Comparison of ENCODE assay signal across 12 mouse cellular contexts in genomic region chr1:126801706-126802105, GRCm38 (mm10). TPM values are rescaled to one million over a fixed set of nuclear protein-coding genes. Genes with fewer than 3 reads are reported as not detected.
A peak's percentile ranks its signal among the peaks of the same experiment; 100 is the strongest.
DNase-seq lines count a peak whose midpoint lies in the region; ATAC-seq and TF ChIP-seq lines count a peak whose summit lies in the region.
"Had no signal": no experiment of that assay in that cellular context is flagged by ENCODE, and none has a peak within 500 bp of the region (broad histone marks: within the 10 kb centered on the region; RNA-seq: fewer than 3 reads in every experiment).

No protein-coding gene starts in this region.

- peaks cover 3% of the 10 kb centered on the region; the same call in 1 of the 2 replicates for H3K4me1 ChIP-seq in hindbrain, embryonic 14.5 days (replicated peaks; ENCODE audit: control insufficient read depth, insufficient read depth, low read length)
- H3K4me1 ChIP-seq in hindbrain, embryonic 10.5 days (replicated peaks) = peaks cover 6% of the 10 kb centered on the region
- peaks cover 12% of the 10 kb centered on the region for H3K4me1 ChIP-seq in neural tube, embryonic 13.5 days (replicated peaks)
- peaks cover 33% of the 10 kb centered on the region for H3K4me1 ChIP-seq in heart, embryonic 15.5 days (replicated peaks)
- H3K4me1 ChIP-seq in stomach, postnatal 0 days (replicated peaks; ENCODE audit: control insufficient read depth, insufficient read depth) = no peaks in the 10 kb centered on the region

- TF ChIP-seq CTCF in stomach, postnatal 0 days (IDR thresholded peaks at IDR 0.05; ENCODE audit: low read depth) = no peak

- no peaks in the 10 kb centered on the region for H3K27me3 ChIP-seq in hindbrain, embryonic 14.5 days (ENCODE audit: control insufficient read depth, insufficient read depth, low read length)
- H3K27me3 ChIP-seq in hindbrain, embryonic 10.5 days (ENCODE audit: insufficient read depth, poor library complexity, severe bottlenecking) = no peaks in the 10 kb centered on the region
- no peaks in the 10 kb centered on the region for H3K27me3 ChIP-seq in neural tube, embryonic 13.5 days
- H3K27me3 ChIP-seq in heart, embryonic 15.5 days = no peaks in the 10 kb centered on the region
- H3K27me3 ChIP-seq in stomach, postnatal 0 days (ENCODE audit: control insufficient read depth, insufficient read depth, low read length) = no peaks in the 10 kb centered on the region

- H3K9me3 ChIP-seq in hindbrain, embryonic 14.5 days (ENCODE audit: control insufficient read depth, low read length) = no peaks in the 10 kb centered on the region
- H3K9me3 ChIP-seq in hindbrain, embryonic 10.5 days = no peaks in the 10 kb centered on the region
- no peaks in the 10 kb centered on the region for H3K9me3 ChIP-seq in neural tube, embryonic 13.5 days
- H3K9me3 ChIP-seq in heart, embryonic 15.5 days (replicated peaks) = no peaks in the 10 kb centered on the region
- H3K9me3 ChIP-seq in stomach, postnatal 0 days (ENCODE audit: control insufficient read depth, low read length) = no peaks in the 10 kb centered on the region

- H3K9ac ChIP-seq in hindbrain, embryonic 14.5 days = no peak overlapping the region
- no peak overlapping the region for H3K9ac ChIP-seq in neural tube, embryonic 13.5 days
- no peak overlapping the region for H3K9ac ChIP-seq in heart, embryonic 15.5 days
- H3K9ac ChIP-seq in stomach, postnatal 0 days (ENCODE audit: low read length) = no peak overlapping the region

- 59% methylated on average over 8 of the region's 8 CpGs for WGBS in hindbrain, embryonic 14.5 days
- WGBS in hindbrain, embryonic 10.5 days = 86% methylated on average over 8 of the region's 8 CpGs
- WGBS in neural tube, embryonic 13.5 days = 55% methylated on average over 8 of the region's 8 CpGs
- 18% methylated on average over 8 of the region's 8 CpGs for WGBS in heart, embryonic 15.5 days
- WGBS in stomach, postnatal 0 days = 33% methylated on average over 8 of the region's 8 CpGs

- 0 out of 2 replicates have a peak overlapping the region, but pooled peaks have one; percentile 16 for H3K27ac ChIP-seq in hindbrain, embryonic 14.5 days
- H3K27ac ChIP-seq in hindbrain, embryonic 10.5 days = no peak overlapping the region; the same call in 1 of the 2 replicates
- H3K27ac ChIP-seq in neural tube, embryonic 13.5 days (replicated peaks) = peak overlapping the region; percentile 9; the same call in 1 of the 2 replicates
- peak overlapping the region; percentile 91 for H3K27ac ChIP-seq in heart, embryonic 15.5 days
- no peak overlapping the region for H3K27ac ChIP-seq in stomach, postnatal 0 days (replicated peaks)

- H3K36me3 ChIP-seq in hindbrain, embryonic 14.5 days (replicated peaks; ENCODE audit: control insufficient read depth, insufficient read depth) = no peaks in the 10 kb centered on the region
- no peaks in the 10 kb centered on the region for H3K36me3 ChIP-seq in hindbrain, embryonic 10.5 days
- H3K36me3 ChIP-seq in neural tube, embryonic 13.5 days = no peaks in the 10 kb centered on the region
- no peaks in the 10 kb centered on the region for H3K36me3 ChIP-seq in heart, embryonic 15.5 days
- H3K36me3 ChIP-seq in stomach, postnatal 0 days (ENCODE audit: control insufficient read depth, insufficient read depth, low read length) = no peaks in the 10 kb centered on the region

- TF ChIP-seq EP300 in stomach, postnatal 0 days (optimal IDR thresholded peaks at IDR 0.05) = no peak

- no peak for ATAC-seq in hindbrain, embryonic 14.5 days (ENCODE audit: low FRiP score)
- no peak for ATAC-seq in neural tube, embryonic 13.5 days (ENCODE audit: low read depth)
- peak; percentile 83 for ATAC-seq in heart, embryonic 15.5 days (replicated peaks; ENCODE audit: insufficient number of reproducible peaks, insufficient read depth, low FRiP score, low read depth)
- ATAC-seq in stomach, postnatal 0 days (ENCODE audit: low FRiP score, low TSS enrichment) = peak; percentile 57; the same call in 1 of the 2 replicates
- ATAC-seq: CD4-positive, CD25-positive, alpha-beta regulatory T cell, adult 4 months had no signal

- H3K4me3 ChIP-seq in hindbrain, embryonic 14.5 days (replicated peaks; ENCODE audit: low read length) = no peak overlapping the region
- no peak overlapping the region for H3K4me3 ChIP-seq in hindbrain, embryonic 10.5 days
- H3K4me3 ChIP-seq in neural tube, embryonic 13.5 days = no peak overlapping the region
- H3K4me3 ChIP-seq in heart, embryonic 15.5 days = no peak overlapping the region
- H3K4me3 ChIP-seq in stomach, postnatal 0 days (ENCODE audit: low read depth, low read length) = no peak overlapping the region

- no peak for DNase-seq in hindbrain, embryonic 14.5 days (ENCODE audit: low spot score)
- no peak for DNase-seq in hindbrain, embryonic 10.5 days (ENCODE audit: low spot score)
- no peak for DNase-seq in neural tube, embryonic 10.5 days (ENCODE audit: extremely low spot score, low spot score)
- no peak for DNase-seq in stomach, postnatal 0 days (ENCODE audit: low spot score)
- no peak for DNase-seq in layer of hippocampus, adult 8-10 months (ENCODE audit: low spot score in 2 of 2)
- DNase-seq in B cell, adult 2 months = no peak
- DNase-seq: cerebellum, postnatal 36 days; kidney, postnatal 36 days had no signal

- no peak overlapping the region for H3K4me2 ChIP-seq in hindbrain, embryonic 14.5 days (replicated peaks)
- no peak overlapping the region for H3K4me2 ChIP-seq in neural tube, embryonic 13.5 days
- 0 out of 2 replicates have a peak overlapping the region, but pooled peaks have one; percentile 5 for H3K4me2 ChIP-seq in heart, embryonic 15.5 days
- H3K4me2 ChIP-seq in stomach, postnatal 0 days (replicated peaks; ENCODE audit: low read depth) = no peak overlapping the region

RNA-seq across cellular contexts. Expression of gene Nckap5, which starts 28.9 kb away (rescaled TPM):
- polyA plus RNA-seq in hindbrain, embryonic 14.5 days (2014; fragmentation: Nextera tagmentation; extraction: Ambion mirVana) = 12.5 and 14.1 TPM in 2 replicates
- polyA plus RNA-seq in hindbrain, embryonic 10.5 days (2016; fragmentation: Nextera tagmentation; extraction: Ambion mirVana) = 20.8 and 28.9 TPM in 2 replicates
- polyA plus RNA-seq in neural tube, embryonic 13.5 days (2015; fragmentation: Nextera tagmentation; extraction: Ambion mirVana) = 18.3 and 18.6 TPM in 2 replicates
- polyA plus RNA-seq in heart, embryonic 15.5 days (2015; fragmentation: Nextera tagmentation; extraction: Ambion mirVana) = 7.5 and 8.8 TPM in 2 replicates
- polyA plus RNA-seq in stomach, postnatal 0 days (2015; fragmentation: Nextera tagmentation; extraction: Ambion mirVana) = 1.9 and 2.7 TPM in 2 replicates
- total RNA-seq in layer of hippocampus, adult 8-10 months (2022) = 10 to 100 TPM in 3 of 4 experiments, 1 to 10 TPM in 1; 8.9 to 14.5 (median 11.7) TPM
- total RNA-seq: granulocyte monocyte progenitor cell, adult 5-6 weeks had no signal

Comparison
In these comparisons a context has a peak if more than half of its experiments do, and no peak if none do; other contexts are left out.
1. H3K27ac ChIP-seq: peak in hindbrain, embryonic 14.5 days (single experiment), neural tube, embryonic 13.5 days (single experiment) and heart, embryonic 15.5 days (single experiment); none in hindbrain, embryonic 10.5 days (single experiment) and stomach, postnatal 0 days (single experiment).
2. ATAC-seq: peak in heart, embryonic 15.5 days (single experiment) and stomach, postnatal 0 days (single experiment); none in hindbrain, embryonic 14.5 days (single experiment) and neural tube, embryonic 13.5 days (single experiment).